Mouse (Mus musculus) lung, adult 2 months (tissue): ENCODE results near the gene Smim14. TPM values are rescaled to one million over a fixed set of nuclear protein-coding genes. Genes with fewer than 3 reads are reported as not detected.
A peak's percentile ranks its signal among the peaks of the same experiment; 100 is the strongest.
"Not testable (repeated sequence)": the region's sequence is repeated elsewhere in the genome, so short reads cannot be mapped to it uniquely, and the experiment has no call there.

Experiments used
- DNase-seq: peaks from one replicate; pipeline ENCODE4 v3.0.0; 2022
- H3K4me1 ChIP-seq: fragments of 200-500 bp; 2 replicates; pipeline ENCODE4 v1.6.1; 2011; ENCODE audit warnings: low read length; ENCODE audit not compliant: control insufficient read depth, insufficient read depth
- H3K4me3 ChIP-seq: fragments of 200-500 bp; replicated peaks from 2 replicates; pipeline ENCODE3; 2011; ENCODE audit warnings: low read depth, mild to moderate bottlenecking, control low read depth, low read length; ENCODE audit errors: extremely low read depth
- CTCF ChIP-seq: fragments of 200-500 bp; IDR thresholded peaks from 2 replicates; pipeline ENCODE4 v1.5.1; 2011; ENCODE audit warnings: mild to moderate bottlenecking, low read length, control low read depth; ENCODE audit not compliant: insufficient read depth
- POLR2A ChIP-seq: fragments of 200-500 bp; IDR thresholded peaks from 2 replicates; pipeline ENCODE4 v1.6.1; 2011; ENCODE audit warnings: low read depth, mild to moderate bottlenecking, control low read depth, low read length, borderline replicate concordance; ENCODE audit errors: extremely low read depth
- WGBS: fragments of 180-500 bp; shearing (Covaris S2); methylation state at CpG from one replicate; pipeline ENCODE4 v1.1.7; 2018; 5-methylcytosine and 5-hydroxymethylcytosine counted together
- polyA plus RNA-seq: library from polyadenylated mRNA; depleted of rRNA; stranded (reverse); fragments of >200 nt; gene quantifications from 2 replicates; pipeline ENCODE4 v1.2.3, GENCODE M21; 2012

Smim14 gene
- polyA plus RNA-seq, 1 experiment: 157 TPM

- peak; percentile 92 for DNase-seq
- WGBS: under 1% methylated on average over 62 of the region's 69 CpGs
- TF ChIP-seq CTCF: no peak
- peak; percentile 77 for TF ChIP-seq POLR2A
- peaks cover 11% of the 10 kb centered on the region for H3K4me1 ChIP-seq
- peak within 1 kb of the TSS; percentile 75 for H3K4me3 ChIP-seq
Observed at GRCm38 (mm10) chr5:65492716-65493531, 44.1 kb downstream of the Smim14 start, which contains the start of gene Gm43552. TSS of gene Gm43552 (minus strand) at chr5:65492833.

- under 1% methylated on average over 56 of the region's 57 CpGs for WGBS
- peak; percentile 73 for DNase-seq
- Histone ChIP-seq H3K4me1 (peaks cover 16% of the 10 kb centered on the region), H3K4me3 (peak overlapping the region; percentile 75)
- 0 out of 2 replicates have a peak, but pooled peaks have one; percentile 5 for TF ChIP-seq POLR2A
- TF ChIP-seq CTCF: no peak
Observed at GRCm38 (mm10) chr5:65491767-65492715, 44.9 kb downstream of the Smim14 start.

- H3K4me3 ChIP-seq: no peak overlapping the region
- H3K4me1 ChIP-seq: peaks cover 16% of the 10 kb centered on the region
- DNase-seq: no peak
- TF ChIP-seq CTCF: no peak
- TF ChIP-seq POLR2A: no peak
- 40% methylated on average over 4 of the region's 4 CpGs for WGBS
Observed at GRCm38 (mm10) chr5:65489830-65490229, 47.2 kb downstream of the Smim14 start.

GRCm38 (mm10) chr5:65488725-65489124, 48.3 kb downstream of the Smim14 start:
- H3K4me1 ChIP-seq: peaks cover 16% of the 10 kb centered on the region
- H3K4me3 ChIP-seq: no peak overlapping the region
- no peak for DNase-seq
- WGBS: 28% methylated on average over 7 of the region's 7 CpGs
- TF ChIP-seq POLR2A (no peak), CTCF (no peak)

GRCm38 (mm10) chr5:65487381-65487780, 49.6 kb downstream of the Smim14 start:
- Histone ChIP-seq H3K4me3 (no peak overlapping the region), H3K4me1 (peaks cover 16% of the 10 kb centered on the region)
- no peak for TF ChIP-seq CTCF
- no peak for TF ChIP-seq POLR2A
- 60% methylated on average over 10 of the region's 10 CpGs for WGBS
- no peak for DNase-seq

- TF ChIP-seq POLR2A (no peak), CTCF (no peak)
- Histone ChIP-seq H3K4me3 (no peak overlapping the region), H3K4me1 (peaks cover 14% of the 10 kb centered on the region)
- WGBS: 48% methylated on average over 2 of the region's 2 CpGs
- no peak for DNase-seq
Observed at GRCm38 (mm10) chr5:65486514-65486913, 50.5 kb downstream of the Smim14 start.

GRCm38 (mm10) chr5:65482996-65483395, 54.0 kb downstream of the Smim14 start:
- no peak for TF ChIP-seq CTCF
- TF ChIP-seq POLR2A: no peak
- WGBS: 90% methylated on average over 4 of the region's 4 CpGs

GRCm38 (mm10) chr5:65480511-65480910, 56.5 kb downstream of the Smim14 start:
- no peak for DNase-seq
- Histone ChIP-seq H3K4me3 (no peak overlapping the region), H3K4me1 (peaks cover 11% of the 10 kb centered on the region)
- 11% methylated on average over 4 of the region's 4 CpGs for WGBS
- no peak for TF ChIP-seq CTCF
- no peak for TF ChIP-seq POLR2A

More at GRCm38 (mm10) chr5:65482996-65483395, 54.0 kb downstream of the Smim14 start:
- DNase-seq: no peak
- peaks cover 15% of the 10 kb centered on the region for H3K4me1 ChIP-seq
- H3K4me3 ChIP-seq: no peak overlapping the region

- peak; percentile 23 for DNase-seq
- Histone ChIP-seq H3K4me1 (peaks cover 11% of the 10 kb centered on the region), H3K4me3 (no peak overlapping the region)
- no peak for TF ChIP-seq CTCF
- no peak for TF ChIP-seq POLR2A
- 69% methylated on average over 9 of the region's 9 CpGs for WGBS
Observed at GRCm38 (mm10) chr5:65479681-65480445, 57.1 kb downstream of the Smim14 start.

- 59% methylated on average over 4 of the region's 4 CpGs for WGBS
- peak; percentile 18 for DNase-seq
Observed at GRCm38 (mm10) chr5:65478224-65478623, 58.8 kb downstream of the Smim14 start.

GRCm38 (mm10) chr5:65476739-65477138, 60.2 kb downstream of the Smim14 start:
- DNase-seq, H3K4me3 ChIP-seq: not testable (repeated sequence)
- peaks cover 11% of the 10 kb centered on the region for H3K4me1 ChIP-seq
- WGBS: 95% methylated on average over 4 of the region's 4 CpGs

More at GRCm38 (mm10) chr5:65478224-65478623, 58.8 kb downstream of the Smim14 start:
- no peak overlapping the region for H3K4me3 ChIP-seq
- TF ChIP-seq POLR2A (no peak), CTCF (peak; percentile 38; the same call in 1 of the 2 replicates)
- peaks cover 11% of the 10 kb centered on the region for H3K4me1 ChIP-seq
